Mouse (Mus musculus): ENCODE data around the gene Nectin3. TPM values are rescaled to one million over a fixed set of nuclear protein-coding genes. Genes with fewer than 3 reads are reported as not detected.
"Not testable (repeated sequence)": the region's sequence is repeated elsewhere in the genome, so short reads cannot be mapped to it uniquely, and the experiment has no call there.

Gene Nectin3
- total RNA-seq, 2 experiments from 2014 or later, result 20.8 to 21.5 TPM

GRCm38 (mm10) chr16:46449013-46449412 is 49.3 kb downstream of the Nectin3 start:
- no peak for DNase-seq
- intact Hi-C loops (cut with DNase I), result no loop called here

GRCm38 (mm10) chr16:46431317-46431716 is 67.0 kb downstream of the Nectin3 start:
- intact Hi-C loops (cut with DNase I), result no loop called here
- DNase-seq, result no peak

GRCm38 (mm10) chr16:46416177-46416576 is 82.1 kb downstream of the Nectin3 start:
- intact Hi-C loops (cut with DNase I), result no loop called here
- no peak for DNase-seq

- intact Hi-C loops (cut with DNase I), result no loop called here
- no peak for DNase-seq
These were observed 87.6 kb downstream of the Nectin3 start for GRCm38 (mm10) chr16:46410739-46411057.

- DNase-seq, result no peak
- intact Hi-C loops (cut with DNase I), result no loop called here
These were observed 88.1 kb downstream of the Nectin3 start for GRCm38 (mm10) chr16:46410053-46410738.

- no peak for DNase-seq
- intact Hi-C loops (cut with DNase I), result no loop called here
These were observed 90.3 kb downstream of the Nectin3 start for GRCm38 (mm10) chr16:46407997-46408396.

GRCm38 (mm10) chr16:46406844-46407639 is 91.3 kb downstream of the Nectin3 start:
- intact Hi-C loops (cut with DNase I), result no loop called here
- no peak for DNase-seq

GRCm38 (mm10) chr16:46397945-46398344 is 100.4 kb downstream of the Nectin3 start:
- DNase-seq, result no peak
- intact Hi-C loops (cut with DNase I), result no loop called here

GRCm38 (mm10) chr16:46389415-46390033 is 108.8 kb downstream of the Nectin3 start:
- intact Hi-C loops (cut with DNase I), result no loop called here
- DNase-seq, result no peak

- no peak for DNase-seq
- intact Hi-C loops (cut with DNase I), result no loop called here
These were observed 109.6 kb downstream of the Nectin3 start for GRCm38 (mm10) chr16:46388527-46389414.

GRCm38 (mm10) chr16:46384279-46384678 is 114.0 kb downstream of the Nectin3 start:
- intact Hi-C loops (cut with DNase I), result no loop called here
- DNase-seq, result no peak

- DNase-seq, result no peak
- intact Hi-C loops (cut with DNase I), result no loop called here
These were observed 115.0 kb downstream of the Nectin3 start for GRCm38 (mm10) chr16:46383344-46383743.

GRCm38 (mm10) chr16:46376575-46376974 is 121.8 kb downstream of the Nectin3 start:
- no peak for DNase-seq
- intact Hi-C loops (cut with DNase I), result no loop called here

GRCm38 (mm10) chr16:46362022-46362421 is 136.3 kb downstream of the Nectin3 start:
- peak; percentile 4 to 13 for DNase-seq
- intact Hi-C loops (cut with DNase I), result no loop called here

GRCm38 (mm10) chr16:46357658-46358057 is 140.7 kb downstream of the Nectin3 start:
- intact Hi-C loops (cut with DNase I); DNase-seq: not testable (repeated sequence)

- intact Hi-C loops (cut with DNase I), result no loop called here
- DNase-seq, result no peak
These were observed 141.7 kb downstream of the Nectin3 start for GRCm38 (mm10) chr16:46356663-46357062.

All from heart, postnatal 10 days (tissue).